Mouse (Mus musculus) pancreas, adult 10 weeks (tissue): Measurements from ENCODE around the gene Ell2. TPM values are rescaled to one million over a fixed set of nuclear protein-coding genes. Genes with fewer than 3 reads are reported as not detected.

Experiments
- polyA plus RNA-seq: library from polyadenylated mRNA; stranded (reverse); fragments of 350-450 nt; fragmentation: Illumina TruSeq; extraction: RNeasy Lipid Tissue Mini Kit (QIAGEN cat#74804); gene quantifications from one replicate; pipeline ENCODE4 v1.2.3, GENCODE M21; 2015; ENCODE audit warnings: low read depth, low replicate concordance; ENCODE audit not compliant: insufficient read depth

Gene Ell2
- 6.9 TPM for polyA plus RNA-seq

GRCm38 (mm10) chr13:75706457-75706856, at the start of gene Ell2:
Gene Ell2, plus strand, starts transcription at chr13:75706757.

Other genes starting within 250 kb of the Ell2 start
- gene Glrx, start 133.1 kb downstream of the Ell2 start, polyA plus RNA-seq, result 4.2 TPM
- gene Rhobtb3, start 237.2 kb downstream of the Ell2 start, polyA plus RNA-seq, result 1.5 TPM